Mouse (Mus musculus) C2C12 (cell line): Measurements from ENCODE around the gene Vps37c.

Source experiments
- CEBPB ChIP-seq: IDR thresholded peaks from one replicate; pipeline ENCODE4 v1.6.1; 2011; ENCODE audit warnings: low read depth, mild to moderate bottlenecking, control low read depth, moderate library complexity
- CTCF ChIP-seq: IDR thresholded peaks from one replicate; pipeline ENCODE4 v1.5.1; 2011; ENCODE audit not compliant: control insufficient read depth, insufficient read depth, insufficient read length
- FOSL1 ChIP-seq: IDR thresholded peaks from one replicate; pipeline ENCODE4 v1.8.0; 2011; ENCODE audit warnings: mild to moderate bottlenecking, low read length; ENCODE audit not compliant: poor library complexity, insufficient read depth, severe bottlenecking
- MAX ChIP-seq: IDR thresholded peaks from one replicate; pipeline ENCODE4 v1.6.1; 2011; ENCODE audit warnings: mild to moderate bottlenecking, control low read depth
- MYOD1 ChIP-seq: IDR thresholded peaks from one replicate; pipeline ENCODE4 v1.6.1; 2011; ENCODE audit warnings: low read depth; ENCODE audit not compliant: control insufficient read depth, insufficient read length
- MYOG ChIP-seq: IDR thresholded peaks from one replicate; pipeline ENCODE4 v1.6.1; 2011; ENCODE audit not compliant: control insufficient read depth, insufficient read length; ENCODE audit errors: extremely low read depth
- USF1 ChIP-seq: IDR thresholded peaks from one replicate; pipeline ENCODE4 v1.6.1; 2011; ENCODE audit warnings: low read depth, mild to moderate bottlenecking, control low read depth, moderate library complexity

DNA sequence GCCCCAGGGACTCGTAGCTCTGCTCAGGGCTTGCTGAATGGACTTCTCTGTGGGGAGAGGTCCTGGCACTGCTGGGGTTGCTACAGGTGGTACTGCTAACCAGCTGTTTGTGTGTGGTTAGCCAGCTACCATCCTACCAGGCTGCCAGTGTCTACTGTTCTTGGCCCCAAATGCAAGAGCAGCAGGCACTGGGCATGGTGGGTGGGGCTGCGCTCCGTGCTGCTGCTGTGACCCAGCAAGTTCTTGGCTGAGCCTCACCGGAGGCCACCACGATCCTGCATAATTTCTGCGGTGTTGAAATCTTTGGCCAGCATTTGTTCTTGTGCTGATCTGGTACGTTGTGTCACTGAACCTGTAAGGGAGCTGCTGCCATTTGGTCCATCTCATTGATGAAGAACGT is 14.9 kb downstream of the Vps37c start:
- TF ChIP-seq CTCF (no peak), MAX (no peak), FOSL1 (no peak), MYOD1 (no peak), USF1 (no peak), MYOG (no peak), CEBPB (no peak)
